Mouse (Mus musculus) embryo, embryonic 10.5 days (tissue): ENCODE measurements around the gene Olfr606.
"Not testable (repeated sequence)": the region's sequence is repeated elsewhere in the genome, so short reads cannot be mapped to it uniquely, and the experiment has no call there.

Source experiments
- DNase-seq: peaks from one replicate; pipeline ENCODE4 v3.0.0-alpha.2; 2015; ENCODE audit warnings: low spot score

Olfr606 gene

DNA sequence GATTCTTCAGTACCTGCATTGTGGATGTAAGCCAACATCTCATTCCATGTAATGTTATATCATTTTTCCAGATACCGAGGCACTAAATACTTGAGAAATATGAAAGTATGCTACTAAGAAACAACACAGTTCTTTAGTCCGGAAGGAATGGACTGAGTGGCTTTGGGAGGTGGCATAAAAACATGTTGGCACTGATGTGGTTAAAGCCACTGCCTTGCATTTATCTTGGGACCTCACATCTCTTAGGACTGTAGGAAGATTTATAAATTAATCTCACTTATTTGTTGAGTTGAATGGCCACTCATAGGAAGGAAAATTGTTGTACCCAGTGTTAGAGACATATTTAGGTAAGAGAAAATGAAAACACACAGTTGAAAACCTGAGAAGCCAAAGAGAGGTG lies at the start of gene Olfr606:
TSS of gene Olfr606 (plus strand) at position 301 of the 400 bp plus-strand sequence.
- DNase-seq: no peak

GRCm38 (mm10) chr7:103406521-103407055 lies 42.3 kb upstream of the Olfr606 start:
- DNase-seq: not testable (repeated sequence)

DNA sequence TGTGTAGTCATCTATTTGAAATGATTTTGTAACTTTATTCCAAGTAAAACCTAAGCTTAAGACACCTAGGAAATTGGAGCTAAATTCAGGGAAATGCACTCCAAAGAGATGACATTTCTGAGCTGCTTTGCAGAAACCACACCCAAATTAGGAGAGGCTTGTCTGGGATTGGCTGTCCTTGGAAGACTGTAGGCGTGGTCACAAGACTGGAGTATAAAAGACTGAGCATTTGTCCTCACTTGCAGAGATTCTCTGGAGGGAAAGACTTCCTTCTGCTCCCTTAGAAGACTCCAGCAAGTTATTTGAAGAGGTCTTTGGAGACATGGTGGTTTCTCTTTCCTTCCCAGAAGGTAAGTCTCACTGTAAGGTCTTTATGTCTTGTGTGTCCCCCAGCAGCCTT lies 34.1 kb upstream of the Olfr606 start, which contains the start of gene Usp17lc:
TSS of gene Usp17lc (plus strand) at position 301 of the 400 bp plus-strand sequence.
- not testable (repeated sequence) for DNase-seq

GRCm38 (mm10) chr7:103445339-103445738 lies 3.5 kb upstream of the Olfr606 start, which contains the start of gene Olfr605:
Gene Olfr605, minus strand, starts transcription at chr7:103445439.
- DNase-seq: no peak

GRCm38 (mm10) chr7:103460590-103460989 lies 11.7 kb downstream of the Olfr606 start:
- no peak for DNase-seq

DNA sequence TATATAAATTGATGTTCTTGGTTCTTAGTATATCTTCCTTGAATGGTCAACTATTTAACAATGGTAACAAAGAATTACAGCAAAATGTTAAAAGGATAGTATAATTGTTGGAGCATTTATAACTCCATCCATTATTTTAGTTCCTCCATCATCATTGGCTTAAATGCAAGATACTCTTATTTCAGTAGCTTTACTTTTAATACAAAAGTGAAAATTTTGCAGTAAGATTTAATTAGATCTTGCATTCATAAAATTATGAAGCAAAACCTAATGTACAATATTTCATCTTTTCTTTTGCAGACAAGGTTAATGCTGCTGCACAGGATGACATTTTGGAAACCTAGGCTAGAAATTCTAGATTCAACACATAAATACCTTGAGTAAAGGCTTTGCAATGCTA lies 20.7 kb downstream of the Olfr606 start, which contains the start of gene Olfr608:
TSS of gene Olfr608 (plus strand) at position 301 of the 400 bp plus-strand sequence.
- no peak for DNase-seq

GRCm38 (mm10) chr7:103477106-103477505 lies 28.3 kb downstream of the Olfr606 start:
- DNase-seq: not testable (repeated sequence)

GRCm38 (mm10) chr7:103497962-103498361 lies 49.1 kb downstream of the Olfr606 start, which contains the start of gene Olfr609:
Gene Olfr609, minus strand, starts transcription at chr7:103498062.
- DNase-seq: no peak
